Comparison of ENCODE assay signal across 8 mouse cellular contexts in genomic region chr1:139162814-139163213, GRCm38 (mm10).
DNase-seq lines count a peak whose midpoint lies in the region; ATAC-seq lines count a peak whose summit lies in the region.

No protein-coding gene starts in this region.

- H3K36me3 ChIP-seq in forebrain, embryonic 11.5 days (ENCODE audit: control insufficient read depth, insufficient read depth, low read length), result no peaks in the 10 kb centered on the region
- no peaks in the 10 kb centered on the region for H3K36me3 ChIP-seq in forebrain, embryonic 10.5 days (replicated peaks)
- no peaks in the 10 kb centered on the region for H3K36me3 ChIP-seq in forebrain, embryonic 13.5 days (ENCODE audit: poor library complexity, severe bottlenecking)

- no peak for DNase-seq in forebrain, embryonic 11.5 days (ENCODE audit: low spot score)
- DNase-seq in forebrain, embryonic 10.5 days (ENCODE audit: extremely low spot score, low spot score), result no peak
- peak; percentile 35 for DNase-seq in thymus, postnatal 0 days (ENCODE audit: low spot score)
- DNase-seq in thymus, adult 18-20 months, result no peak
- DNase-seq in layer of hippocampus, adult 9-10 months (ENCODE audit: low spot score), result peak; percentile 45
- DNase-seq in naive thymus-derived CD4-positive, alpha-beta T cell, adult 2 months (ENCODE audit: low read depth), result peak; percentile 48
- DNase-seq in urinary bladder, adult 2 months (ENCODE audit: low spot score), result no peak

- no peaks in the 10 kb centered on the region for H3K4me1 ChIP-seq in forebrain, embryonic 11.5 days (replicated peaks; ENCODE audit: control insufficient read depth, insufficient read depth, low read length)
- no peaks in the 10 kb centered on the region for H3K4me1 ChIP-seq in forebrain, embryonic 10.5 days
- H3K4me1 ChIP-seq in forebrain, embryonic 13.5 days, result no peaks in the 10 kb centered on the region

- peak; percentile 40 for ATAC-seq in forebrain, embryonic 11.5 days (replicated peaks; ENCODE audit: low FRiP score)
- ATAC-seq in forebrain, embryonic 13.5 days, result peak; percentile 50; the same call in 1 of the 2 replicates

- no peak overlapping the region for H3K9ac ChIP-seq in forebrain, embryonic 11.5 days (ENCODE audit: low read length)
- H3K9ac ChIP-seq in forebrain, embryonic 13.5 days, result no peak overlapping the region

- no peaks in the 10 kb centered on the region for H3K27me3 ChIP-seq in forebrain, embryonic 11.5 days (ENCODE audit: control insufficient read depth, insufficient read depth, low read length)
- H3K27me3 ChIP-seq in forebrain, embryonic 10.5 days (ENCODE audit: poor library complexity, severe bottlenecking), result no peaks in the 10 kb centered on the region
- no peaks in the 10 kb centered on the region for H3K27me3 ChIP-seq in forebrain, embryonic 13.5 days

- H3K4me3 ChIP-seq in forebrain, embryonic 11.5 days (ENCODE audit: low read depth, low read length), result no peak overlapping the region
- H3K4me3 ChIP-seq in forebrain, embryonic 10.5 days, result no peak overlapping the region
- H3K4me3 ChIP-seq in forebrain, embryonic 13.5 days, result no peak overlapping the region

- H3K9me3 ChIP-seq in forebrain, embryonic 11.5 days (ENCODE audit: control insufficient read depth, low read length), result no peaks in the 10 kb centered on the region
- H3K9me3 ChIP-seq in forebrain, embryonic 10.5 days, result no peaks in the 10 kb centered on the region
- no peaks in the 10 kb centered on the region for H3K9me3 ChIP-seq in forebrain, embryonic 13.5 days (replicated peaks)

- no peak overlapping the region for H3K27ac ChIP-seq in forebrain, embryonic 11.5 days (ENCODE audit: low read depth, low read length)
- no peak overlapping the region for H3K27ac ChIP-seq in forebrain, embryonic 10.5 days
- no peak overlapping the region for H3K27ac ChIP-seq in forebrain, embryonic 13.5 days

- 49% methylated on average over 5 of the region's 5 CpGs for WGBS in forebrain, embryonic 11.5 days
- 48% methylated on average over 5 of the region's 5 CpGs for WGBS in forebrain, embryonic 10.5 days
- 41% methylated on average over 5 of the region's 5 CpGs for WGBS in forebrain, embryonic 13.5 days

- H3K4me2 ChIP-seq in forebrain, embryonic 11.5 days (ENCODE audit: low read depth, low read length, severe bottlenecking), result no peak overlapping the region
- no peak overlapping the region for H3K4me2 ChIP-seq in forebrain, embryonic 13.5 days

Comparison
In these comparisons a context has a peak if more than half of its experiments do, and no peak if none do; other contexts are left out.
1. DNase-seq: peak in thymus, postnatal 0 days (single experiment), layer of hippocampus, adult 9-10 months (single experiment) and naive thymus-derived CD4-positive, alpha-beta T cell, adult 2 months (single experiment); none in forebrain, embryonic 11.5 days (single experiment), forebrain, embryonic 10.5 days (single experiment), thymus, adult 18-20 months (0 of 2) and urinary bladder, adult 2 months (single experiment).